Mouse (Mus musculus): ENCODE measurements around the gene Nme7.

DNA sequence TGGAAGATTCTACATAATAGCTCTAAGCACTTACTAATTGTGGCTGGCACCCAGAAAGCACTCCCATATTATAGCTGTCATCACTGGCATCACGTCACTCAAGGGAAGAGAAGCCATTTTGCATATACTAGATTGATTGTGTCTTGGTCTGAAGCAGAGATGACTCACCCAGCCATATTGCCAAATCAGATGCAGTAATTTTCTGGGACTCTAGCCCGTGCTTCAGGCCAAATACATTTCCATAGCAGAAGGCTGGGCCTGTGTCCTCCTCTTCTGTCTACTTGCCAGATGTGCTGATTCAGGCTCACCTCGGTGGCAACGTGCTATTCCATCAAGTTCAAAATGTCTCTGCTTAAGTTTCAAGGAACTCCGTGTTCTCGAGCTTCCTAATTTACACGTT is 42.4 kb upstream of the Nme7 start:
- TF ChIP-seq CTCF (IDR thresholded peaks at IDR 0.05; ENCODE audit: low read depth) (no peak), EP300 (IDR thresholded peaks at IDR 0.05; ENCODE audit: low read depth) (no peak)
